Mouse (Mus musculus) ES-E14 (cell line): ENCODE measurements around the gene Havcr2. TPM values are rescaled to one million over a fixed set of nuclear protein-coding genes. Genes with fewer than 3 reads are reported as not detected.

Experiments
- DNase-seq: peaks from one replicate; pipeline ENCODE4 v3.0.0-alpha.2; 2013; ENCODE audit warnings: low read depth, low spot score
- H3K27ac ChIP-seq: 2 replicates; pipeline ENCODE4 v1.5.1; 2012; ENCODE audit warnings: low read depth, mild to moderate bottlenecking, low read length, moderate library complexity, mixed read lengths; ENCODE audit not compliant: poor library complexity, insufficient read depth, severe bottlenecking
- H3K36me3 ChIP-seq: 2 replicates; pipeline ENCODE4 v1.6.1; 2012; ENCODE audit warnings: mild to moderate bottlenecking, low read length, moderate library complexity, mixed read lengths; ENCODE audit not compliant: control insufficient read depth, poor library complexity, insufficient read depth, severe bottlenecking
- H3K4me1 ChIP-seq, 2 experiments: fragments of 150-350 bp in 1 of 2; sonication (generic) in 1 of 2; 2 replicates each; pipeline ENCODE4 v1.6.1; 2012; ENCODE audit warnings: low read length in 2 of 2, mild to moderate bottlenecking in 1 of 2, mixed read lengths in 1 of 2; ENCODE audit not compliant: control insufficient read depth in 2 of 2, insufficient read depth in 2 of 2, poor library complexity in 1 of 2
- H3K4me3 ChIP-seq, 2 experiments: fragments of 150-350 bp in 1 of 2; sonication (generic) in 1 of 2; 2 replicates each; pipeline ENCODE4 v1.5.1; 2012; ENCODE audit warnings: low read length in 2 of 2, low read depth in 1 of 2, mild to moderate bottlenecking in 1 of 2, mixed read lengths in 1 of 2; ENCODE audit not compliant: insufficient read depth in 1 of 2, poor library complexity in 1 of 2, severe bottlenecking in 1 of 2
- H3K9ac ChIP-seq: 2 replicates; pipeline ENCODE4 v1.6.1; 2012; ENCODE audit warnings: low read depth, mild to moderate bottlenecking, low read length, mixed read lengths; ENCODE audit not compliant: poor library complexity, insufficient read depth, severe bottlenecking
- H3K9me3 ChIP-seq: fragments of 150-350 bp; sonication (generic); 2 replicates; pipeline ENCODE4 v1.6.1; 2012; ENCODE audit warnings: low read depth, mild to moderate bottlenecking, low read length; ENCODE audit not compliant: control insufficient read depth, insufficient read depth
- CHD2 ChIP-seq: IDR thresholded peaks from 2 replicates; pipeline ENCODE4 v1.6.1; 2014; ENCODE audit warnings: mild to moderate bottlenecking, low read depth, low read length, inconsistent platforms
- HCFC1 ChIP-seq: IDR thresholded peaks from 2 replicates; pipeline ENCODE4 v1.6.1; 2012; ENCODE audit warnings: low read length, inconsistent platforms, borderline replicate concordance; ENCODE audit not compliant: insufficient read depth
- MAFK ChIP-seq: IDR thresholded peaks from 2 replicates; pipeline ENCODE4 v1.6.1; 2014; ENCODE audit warnings: mild to moderate bottlenecking, low read depth, low read length, inconsistent platforms; ENCODE audit not compliant: insufficient read depth
- ZC3H11A ChIP-seq: IDR thresholded peaks from 2 replicates; pipeline ENCODE4 v1.6.1; 2012; ENCODE audit warnings: low read depth, mild to moderate bottlenecking, inconsistent platforms, low read length, borderline replicate concordance
- ZNF384 ChIP-seq: IDR thresholded peaks from 2 replicates; pipeline ENCODE4 v1.6.1; 2012; ENCODE audit warnings: low read depth, low read length, inconsistent platforms
- in situ Hi-C, 2 experiments: fragments of 600-800 bp; cut with MboI; formaldehyde crosslinking; loops; one replicate each; pipeline ENCODE4 v1.15.1; 2025; ENCODE audit warnings: low sequenced_read_pairs in 2 of 2, inconsistent platforms in 1 of 2; ENCODE audit not compliant: unreplicated experiment in 2 of 2
- total RNA-seq: library from RNA; depleted of rRNA; stranded (reverse); fragments of 300-350 nt; gene quantifications from 2 replicates; pipeline ENCODE4 v1.2.3, GENCODE M21; 2012; rRNA removed

The Havcr2 gene
- total RNA-seq = not detected in 2 replicates

DNA sequence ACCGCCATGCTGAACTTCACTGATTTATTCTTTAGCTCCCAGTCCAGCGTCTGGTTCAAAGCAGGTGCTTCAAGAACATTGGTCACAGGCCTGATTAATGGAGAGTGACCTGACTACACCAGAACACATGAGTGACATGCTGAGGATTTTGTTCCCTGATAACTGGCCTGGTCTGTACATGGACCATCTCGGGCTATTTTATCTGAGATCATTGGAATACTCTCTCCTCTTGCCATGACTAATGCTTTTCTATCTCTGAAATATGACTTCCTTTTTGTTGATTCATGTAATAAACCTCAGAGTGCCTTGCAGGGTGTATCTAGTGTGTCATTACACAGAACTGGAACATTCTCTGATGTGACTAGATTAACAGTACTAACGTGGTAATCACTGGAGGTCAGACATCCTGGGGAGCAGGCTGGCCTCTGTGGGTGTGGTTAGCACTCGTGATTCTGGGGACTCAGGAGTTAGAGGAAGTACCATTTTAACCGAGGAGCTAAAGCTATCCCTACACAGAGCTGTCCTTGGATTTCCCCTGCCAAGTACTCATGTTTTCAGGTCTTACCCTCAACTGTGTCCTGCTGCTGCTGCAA, at the start of gene Havcr2:
Havcr2 (plus strand) TSS at position 483 of the 593 bp plus-strand sequence.
- Histone ChIP-seq H3K4me3 (no peak within 1 kb of the TSS), H3K27ac (no peak within 1 kb of the TSS), H3K9me3 (no peaks in the 10 kb centered on the region), H3K9ac (no peak within 1 kb of the TSS), H3K36me3 (no peaks in the 10 kb centered on the region), H3K4me1 (no peaks in the 10 kb centered on the region)
- in situ Hi-C loops = no loop called here
- TF ChIP-seq HCFC1 (no peak), ZC3H11A (no peak), CHD2 (no peak), ZNF384 (no peak), MAFK (no peak)
- no peak for DNase-seq

DNA sequence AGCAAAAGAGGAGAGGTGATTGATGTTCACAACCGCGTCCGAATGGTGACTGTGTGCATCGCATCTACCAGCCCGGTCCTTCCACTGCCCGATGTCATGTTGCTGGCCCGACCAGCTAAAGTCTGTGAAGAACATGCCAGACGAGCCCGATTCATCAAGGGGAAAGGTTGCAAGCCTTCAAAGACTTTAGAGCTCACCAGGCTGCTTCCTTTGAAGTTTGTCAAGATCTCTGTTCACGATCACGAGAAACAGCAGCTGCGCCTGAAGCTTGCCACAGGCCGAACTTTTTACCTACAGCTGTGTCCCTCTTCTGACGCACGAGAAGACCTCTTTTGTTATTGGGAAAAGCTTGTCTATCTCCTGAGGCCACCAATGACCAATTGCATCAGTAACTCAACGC, 49.7 kb upstream of the Havcr2 start:
- DNase-seq = no peak
- TF ChIP-seq MAFK (no peak), CHD2 (no peak), ZNF384 (no peak), ZC3H11A (no peak), HCFC1 (no peak)
- Histone ChIP-seq H3K27ac (no peak overlapping the region), H3K4me3 (no peak overlapping the region), H3K9ac (no peak overlapping the region), H3K9me3 (no peaks in the 10 kb centered on the region), H3K4me1 (peaks cover 0 to 3% of the 10 kb centered on the region in 2 experiments; a peak in 1 of 4 replicates), H3K36me3 (no peaks in the 10 kb centered on the region)
- in situ Hi-C loops = no loop called here

GRCm38 (mm10) chr11:46406721-46407120, 48.0 kb upstream of the Havcr2 start:
- peaks cover 0 to 7% of the 10 kb centered on the region in 2 experiments; a peak in 2 of 4 replicates for H3K4me1 ChIP-seq
- TF ChIP-seq MAFK (no peak), ZNF384 (no peak), CHD2 (no peak), HCFC1 (no peak), ZC3H11A (no peak)
- in situ Hi-C loops = no loop called here
- H3K9ac ChIP-seq = no peak overlapping the region
- H3K9me3 ChIP-seq = no peaks in the 10 kb centered on the region
- no peak for DNase-seq
- no peak overlapping the region for H3K27ac ChIP-seq
- H3K36me3 ChIP-seq = peaks cover 2% of the 10 kb centered on the region; the same call in 1 of the 2 replicates
- H3K4me3 ChIP-seq = no peak overlapping the region

GRCm38 (mm10) chr11:46410018-46410563, 44.6 kb upstream of the Havcr2 start:
- in situ Hi-C loops = no loop called here
- H3K27ac ChIP-seq = no peak overlapping the region
- no peak overlapping the region for H3K4me3 ChIP-seq
- H3K9me3 ChIP-seq = no peaks in the 10 kb centered on the region
- TF ChIP-seq CHD2 (no peak), MAFK (no peak), ZC3H11A (no peak), ZNF384 (no peak), HCFC1 (no peak)
- peaks cover 2% of the 10 kb centered on the region; the same call in 1 of the 2 replicates for H3K36me3 ChIP-seq
- peaks cover 2 to 7% of the 10 kb centered on the region in 2 experiments; a peak in 2 of 4 replicates for H3K4me1 ChIP-seq
- DNase-seq = no peak
- no peak overlapping the region for H3K9ac ChIP-seq
